Mouse (Mus musculus) thymus, adult 2 months (tissue): ENCODE results near the gene Zdhhc1.

ENCODE experiments used
- CTCF ChIP-seq: fragments of 200-500 bp; IDR thresholded peaks from 2 replicates; pipeline ENCODE4 v1.5.1; 2012; ENCODE audit warnings: mild to moderate bottlenecking, control low read depth, low read length, moderate library complexity, borderline replicate concordance; ENCODE audit not compliant: control insufficient read depth, poor library complexity, insufficient read depth; ENCODE audit errors: extremely low read depth
- POLR2A ChIP-seq: fragments of 200-500 bp; IDR thresholded peaks from 2 replicates; pipeline ENCODE4 v1.6.1; 2012; ENCODE audit warnings: mild to moderate bottlenecking, low read length, control low read depth, moderate library complexity; ENCODE audit not compliant: control insufficient read depth, poor library complexity, insufficient read depth; ENCODE audit errors: extremely low read depth

- TF ChIP-seq CTCF: no peak
- no peak for TF ChIP-seq POLR2A
Measured at GRCm38 (mm10) chr8:105454088-105454487, 42.6 kb downstream of the Zdhhc1 start.
